Mouse (Mus musculus) granulocyte monocyte progenitor cell, adult 5-6 weeks (primary cell): ENCODE results near the gene Gm10837. TPM values are rescaled to one million over a fixed set of nuclear protein-coding genes. Genes with fewer than 3 reads are reported as not detected.

Experiments used
- ATAC-seq: replicated peaks from 2 replicates; pipeline ENCODE4 v1.8.0; 2016; ENCODE audit warnings: mild to moderate bottlenecking, moderate TSS enrichment, inconsistent platforms; ENCODE audit not compliant: poor library complexity, severe bottlenecking
- total RNA-seq, 2 experiments: library from RNA; stranded (forward) in 1 of 2; stranded (reverse) in 1 of 2; fragments of 200-712, 200-1000 nt in 1 of 2; fragments of >200 nt in 1 of 2; fragmentation: Nextera tagmentation in 1 of 2; gene quantifications; 2 replicates each; pipeline ENCODE4 v1.2.3; 2014 to 2017

The Gm10837 gene
- total RNA-seq, 2 experiments from 2014 or later = not detected

DNA sequence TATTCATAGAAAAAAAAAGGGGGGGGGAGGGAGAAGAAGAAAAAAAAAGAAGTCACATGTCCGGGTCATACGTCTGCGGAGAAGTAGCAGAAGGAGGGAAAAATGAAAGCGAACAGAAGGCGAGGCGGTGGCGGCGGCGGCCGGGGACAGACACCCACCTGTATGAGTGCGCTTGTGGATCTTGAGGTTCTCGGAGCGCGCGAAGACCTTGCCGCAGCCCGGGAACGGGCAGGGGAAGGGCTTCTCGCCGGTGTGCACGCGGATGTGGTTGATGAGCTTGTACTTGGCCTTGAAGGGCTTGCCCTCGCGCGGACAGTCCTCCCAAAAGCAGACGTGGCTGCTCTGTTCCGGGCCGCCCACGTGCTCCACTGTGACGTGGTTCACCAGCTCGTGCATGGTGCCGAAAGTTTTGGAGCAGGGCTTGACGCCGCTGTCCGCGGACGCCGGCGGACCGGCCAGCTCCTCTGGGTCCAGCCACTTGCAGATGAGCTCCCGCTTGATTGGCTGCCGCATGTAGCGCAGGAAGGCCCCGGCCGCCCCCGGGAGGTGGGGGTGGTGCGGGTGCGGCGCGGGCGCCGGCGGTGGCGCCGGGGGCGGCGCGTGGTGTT, 26.5 kb upstream of the Gm10837 start:
- peak; percentile 36 for ATAC-seq

DNA sequence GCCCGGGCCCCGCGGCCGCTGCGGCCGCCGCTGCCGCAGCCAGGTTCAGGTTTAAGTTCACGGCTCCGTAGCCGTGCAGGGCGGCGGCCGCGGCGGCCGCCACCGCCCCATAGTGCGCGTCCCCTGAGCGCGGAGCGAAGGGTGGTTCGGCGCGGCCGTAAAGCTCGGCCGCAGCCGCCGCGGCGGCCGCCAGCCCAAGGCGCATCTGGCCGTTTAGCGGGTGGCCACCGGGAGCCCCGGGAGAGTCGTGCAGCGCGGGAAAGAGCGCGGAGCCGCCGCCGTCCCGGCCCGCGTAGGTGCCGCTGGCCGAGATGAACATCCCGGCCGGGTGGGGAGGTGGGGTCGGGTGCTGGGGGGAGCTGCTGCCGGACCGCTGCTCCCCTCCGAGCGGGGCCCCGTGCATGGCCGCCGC, 26.0 kb upstream of the Gm10837 start:
- 0 out of 2 replicates have a peak, but pooled peaks have one; percentile 9 for ATAC-seq

DNA sequence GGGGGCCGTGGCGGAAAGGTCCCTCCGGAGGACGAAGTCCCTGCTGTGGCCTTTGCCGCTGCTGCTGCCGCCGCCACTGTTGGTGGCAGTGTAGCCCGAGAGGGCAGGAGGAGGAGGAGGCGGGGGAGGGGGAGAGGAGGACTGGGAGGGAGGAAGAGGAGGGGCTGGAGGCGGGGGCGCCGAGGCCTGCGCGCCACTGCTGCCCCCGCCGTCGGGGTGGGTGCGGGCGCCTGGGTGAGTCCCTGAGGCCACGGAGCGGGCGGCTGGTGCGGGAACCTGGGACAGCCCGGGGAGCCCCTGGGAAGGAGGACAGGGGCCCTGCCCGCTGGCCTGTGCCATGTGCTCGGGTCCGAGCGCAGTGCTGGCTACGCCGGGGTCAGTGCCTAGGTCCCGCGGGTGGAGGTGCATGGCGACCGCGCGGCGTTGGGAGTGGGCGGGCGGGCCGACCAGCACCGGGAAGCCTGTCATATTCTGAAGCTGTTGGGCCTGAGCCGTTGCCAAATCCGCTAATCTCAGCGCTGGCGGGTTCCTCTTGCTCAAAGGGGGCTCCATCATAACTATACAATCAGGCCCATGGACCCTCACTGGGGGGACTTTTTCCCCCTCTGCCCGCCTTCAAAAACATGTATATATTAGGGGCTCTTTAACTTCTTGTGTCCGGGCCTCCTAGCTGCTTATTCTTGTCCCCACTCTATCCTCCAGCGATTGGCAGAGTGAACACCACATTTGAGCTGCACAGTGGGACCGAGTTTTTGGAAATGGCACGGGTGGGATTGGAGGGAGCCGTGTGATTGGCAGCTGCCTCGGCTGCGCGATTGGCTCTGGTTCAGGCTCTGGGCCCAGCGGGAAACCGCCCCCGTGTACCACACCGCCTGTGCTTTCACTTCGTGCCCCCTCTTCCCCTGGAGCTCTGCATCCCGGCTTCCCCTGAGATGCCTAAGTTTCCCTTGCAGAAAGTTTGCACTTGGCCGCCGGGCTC, 25.3 kb upstream of the Gm10837 start, which contains the start of gene Zic5:
Zic5 (minus strand) TSS at position 915 of the 979 bp plus-strand sequence.
- peak; percentile 23; the same call in 1 of the 2 replicates for ATAC-seq

DNA sequence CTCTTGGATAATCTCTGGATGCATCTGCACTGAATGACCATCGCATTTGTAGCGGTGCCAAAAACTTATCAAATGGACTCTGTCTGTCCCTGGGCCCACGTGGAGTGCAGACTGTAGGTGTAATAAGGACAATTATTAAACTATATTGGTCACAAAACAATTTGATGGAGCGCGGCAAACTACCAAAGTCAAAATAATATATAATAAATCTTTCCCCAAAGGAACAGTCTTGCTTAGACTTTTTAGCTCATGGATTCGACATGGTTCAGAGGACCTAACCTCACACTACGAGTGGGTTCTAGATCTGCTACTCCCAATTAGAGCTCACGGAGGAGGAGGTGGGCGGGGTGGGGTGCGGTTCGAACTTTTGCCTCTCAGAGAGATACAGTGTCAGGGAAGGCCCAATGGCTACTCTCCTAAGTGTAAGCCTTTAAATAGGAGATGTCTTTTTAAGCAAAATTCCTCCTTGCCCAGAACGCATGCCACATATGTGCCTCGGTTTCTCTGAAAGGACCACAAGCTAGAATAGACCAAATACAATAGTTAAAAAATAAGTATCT, 24.4 kb upstream of the Gm10837 start:
- no peak for ATAC-seq

DNA sequence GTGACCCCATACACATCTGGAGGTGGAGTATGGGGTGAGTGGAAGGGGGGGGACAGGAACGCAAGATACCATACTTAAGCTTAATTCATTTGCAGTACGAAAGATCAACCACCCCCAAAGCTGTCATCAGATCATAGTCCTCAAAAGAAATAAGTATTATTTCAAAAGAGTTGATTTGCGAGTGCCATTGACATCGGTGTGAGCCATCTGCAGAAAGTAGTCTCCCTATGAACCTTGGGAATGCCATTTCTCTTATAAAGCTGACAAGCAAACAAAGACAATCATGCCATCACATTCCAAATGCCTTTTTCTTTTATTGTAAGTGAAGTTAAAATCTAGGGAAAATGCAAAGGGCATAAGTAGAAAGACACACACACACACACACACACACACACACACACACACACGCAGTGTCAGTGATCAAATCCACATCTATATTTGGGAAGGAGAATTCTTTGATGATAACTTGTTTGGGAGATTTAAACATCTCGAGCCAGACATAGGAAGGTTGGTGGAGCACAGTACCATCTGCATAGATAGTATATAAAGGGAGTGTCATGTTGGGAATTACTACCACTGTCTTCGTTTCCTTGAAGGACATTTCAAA, 23.5 kb upstream of the Gm10837 start:
- no peak for ATAC-seq

DNA sequence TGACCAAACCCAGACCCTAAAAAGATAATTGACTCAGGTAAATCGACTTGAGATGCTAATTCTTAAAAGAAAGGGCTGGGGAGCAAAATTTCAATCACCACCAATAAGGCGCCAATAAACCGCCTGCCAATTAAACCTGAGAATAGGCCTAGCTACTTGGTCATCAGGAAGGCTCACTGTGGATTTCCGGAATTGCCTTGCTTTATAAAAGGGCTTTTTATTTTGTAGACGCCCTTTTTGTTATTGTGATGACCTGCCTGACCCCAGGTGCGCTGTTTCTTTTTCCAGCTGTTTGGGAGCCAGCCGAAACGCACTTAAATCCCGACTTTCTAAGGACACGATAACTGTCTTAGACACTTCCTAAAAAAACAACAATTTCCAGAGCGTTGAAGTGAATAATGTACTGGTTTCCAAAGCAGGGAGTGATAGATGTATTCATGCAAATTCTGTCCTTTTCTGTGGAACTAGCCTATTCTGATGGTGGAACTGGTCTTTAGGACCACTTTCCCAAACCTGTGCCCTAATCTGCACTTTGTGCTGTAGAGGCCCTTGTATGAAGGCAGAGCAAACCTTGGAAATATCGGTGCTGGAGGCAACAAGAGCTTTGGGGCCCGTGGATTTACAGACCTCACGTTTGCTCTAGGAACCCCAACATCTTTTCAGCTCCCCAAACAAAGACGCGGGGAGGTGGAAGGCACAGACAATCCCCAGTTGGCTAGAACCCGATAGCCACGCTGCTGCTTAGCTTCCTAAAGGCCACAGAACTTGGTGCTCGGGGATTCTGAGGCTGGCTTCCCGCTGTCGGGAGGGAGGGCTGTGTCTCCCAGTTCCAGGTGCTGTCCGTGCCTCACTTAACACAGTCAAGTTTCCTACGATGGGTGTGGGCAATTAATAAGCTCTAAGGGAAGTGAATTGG, 22.2 kb upstream of the Gm10837 start:
- no peak for ATAC-seq

DNA sequence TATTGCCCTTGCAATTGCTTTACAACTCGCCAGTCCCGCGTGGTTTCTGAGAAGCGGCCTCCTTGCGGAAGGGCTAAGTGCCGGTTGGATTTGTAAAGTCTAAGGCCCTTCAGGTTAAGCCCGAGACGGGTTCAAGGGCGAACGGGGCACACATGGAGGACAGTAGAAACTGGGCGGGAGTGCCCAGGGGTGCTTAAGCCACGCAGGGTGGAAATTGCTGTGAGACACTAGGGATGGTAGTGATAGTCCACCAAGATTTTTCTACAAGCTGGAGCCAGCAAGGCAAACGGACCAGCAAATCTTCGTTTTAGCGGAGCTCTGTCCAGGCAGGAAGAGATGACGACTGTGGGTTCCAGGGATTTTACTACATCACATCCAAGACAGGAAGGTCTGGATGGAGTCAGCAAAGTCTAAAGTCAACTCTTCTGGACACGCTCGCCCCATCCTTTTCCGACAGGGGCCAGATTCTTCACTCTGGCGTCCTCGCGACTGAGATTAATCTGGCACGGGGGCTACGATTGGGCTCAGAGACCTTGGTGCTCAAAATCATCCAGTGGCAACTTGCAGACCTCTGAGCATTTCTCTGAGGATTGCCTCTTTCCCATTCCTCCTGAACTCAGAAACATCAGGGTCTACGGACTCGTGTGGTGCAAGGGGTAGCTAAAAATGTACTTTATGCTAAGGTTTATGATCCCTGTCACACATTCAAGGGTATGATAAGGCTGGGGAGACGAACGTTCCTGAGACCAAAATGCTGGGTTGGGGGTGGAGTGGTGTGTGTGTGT, 21.2 kb upstream of the Gm10837 start:
- ATAC-seq = no peak

DNA sequence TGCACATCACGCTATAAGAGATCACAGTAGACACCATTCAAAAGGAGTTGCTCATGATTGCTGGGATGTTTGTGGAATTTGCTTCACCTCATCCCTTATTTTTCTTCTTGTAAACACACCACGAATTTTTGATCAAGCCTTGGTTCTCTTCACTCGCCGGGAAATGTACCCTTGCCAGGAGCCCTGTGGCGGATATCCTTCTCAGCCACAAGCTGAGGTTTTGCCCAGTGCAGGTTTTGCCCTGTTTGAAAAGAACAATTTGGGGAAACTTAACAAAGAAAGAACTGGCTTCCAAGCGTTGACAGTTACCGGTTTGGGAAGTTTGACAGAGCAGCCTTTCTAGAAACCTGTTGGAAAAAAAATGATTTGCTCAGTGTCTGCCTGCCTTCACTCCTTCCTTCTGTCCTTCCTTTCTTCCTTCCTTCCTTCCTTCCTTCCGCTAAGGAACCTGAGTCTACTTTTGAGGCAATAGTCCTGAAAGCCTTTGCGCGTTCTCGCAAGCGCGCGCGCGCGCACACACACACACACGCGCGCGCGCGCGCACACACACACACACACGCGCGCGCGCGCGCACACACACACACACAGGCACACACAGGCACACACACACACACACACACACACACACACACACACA, 18.8 kb upstream of the Gm10837 start:
- ATAC-seq = no peak

DNA sequence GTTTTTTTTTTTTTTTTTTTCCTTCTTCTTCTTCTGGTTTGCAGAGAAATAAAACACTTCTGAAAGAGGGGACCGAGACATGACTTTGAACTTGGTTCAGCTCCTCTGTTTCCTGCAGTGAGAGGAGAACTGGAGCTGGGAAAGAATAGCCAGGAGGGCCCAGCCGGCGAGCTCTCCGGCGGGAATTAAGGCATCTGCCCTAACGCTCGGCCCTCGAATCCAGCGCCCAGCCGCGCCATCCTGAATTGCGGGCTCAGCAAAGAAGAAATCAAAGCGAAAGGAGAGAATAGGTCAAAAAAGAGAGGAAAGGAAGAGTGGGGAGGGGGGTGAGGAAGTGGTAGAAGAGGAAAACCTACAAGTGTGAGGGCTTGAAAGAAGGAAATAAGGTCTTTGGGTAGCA, 18.2 kb upstream of the Gm10837 start:
- ATAC-seq = no peak

DNA sequence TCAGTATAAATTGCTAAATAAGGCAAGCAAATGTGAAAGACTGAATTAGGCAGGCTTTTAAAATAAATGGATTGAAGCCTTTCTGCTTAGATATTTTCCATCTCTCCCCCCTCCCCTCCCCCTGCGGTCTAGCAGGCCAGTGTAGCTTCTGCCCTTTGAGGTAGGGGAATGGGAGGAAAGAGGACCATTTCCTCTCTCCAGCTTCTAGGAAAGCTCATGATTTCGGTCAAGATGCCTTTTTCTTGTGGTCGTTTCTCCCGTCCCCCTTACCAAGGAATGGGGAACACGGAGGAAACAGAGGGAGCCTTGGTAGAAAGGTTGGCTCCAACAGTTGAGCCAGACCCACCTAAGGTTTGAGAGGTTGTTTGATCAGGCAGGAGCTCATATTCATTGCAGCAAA, 17.7 kb upstream of the Gm10837 start:
- no peak for ATAC-seq

DNA sequence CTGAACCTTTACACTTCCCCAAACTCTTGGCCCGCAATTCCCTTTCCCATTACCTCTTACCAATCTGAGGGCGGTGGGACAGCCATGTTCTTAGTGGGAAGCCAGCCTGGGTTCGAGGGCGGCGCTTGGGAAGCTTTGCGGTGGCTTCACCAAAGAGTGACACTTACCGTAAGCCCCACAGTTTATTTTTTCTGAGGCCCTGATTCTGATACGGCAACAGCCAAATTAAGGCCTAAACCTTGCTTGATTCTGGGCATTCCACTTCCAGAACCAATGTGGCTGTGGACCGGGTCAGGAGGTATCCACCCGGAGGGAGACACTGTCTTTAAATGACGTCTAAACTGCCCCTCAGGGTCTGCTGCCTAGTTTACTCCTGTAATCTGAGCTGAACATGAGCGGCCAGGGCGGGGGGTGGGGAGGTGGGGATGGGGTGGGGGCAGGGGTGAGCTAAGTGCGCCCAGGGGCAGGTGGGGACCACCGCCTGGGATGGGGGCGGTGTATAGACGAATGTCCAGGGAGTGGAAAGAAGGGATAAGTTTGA, 17.1 kb upstream of the Gm10837 start:
- no peak for ATAC-seq

DNA sequence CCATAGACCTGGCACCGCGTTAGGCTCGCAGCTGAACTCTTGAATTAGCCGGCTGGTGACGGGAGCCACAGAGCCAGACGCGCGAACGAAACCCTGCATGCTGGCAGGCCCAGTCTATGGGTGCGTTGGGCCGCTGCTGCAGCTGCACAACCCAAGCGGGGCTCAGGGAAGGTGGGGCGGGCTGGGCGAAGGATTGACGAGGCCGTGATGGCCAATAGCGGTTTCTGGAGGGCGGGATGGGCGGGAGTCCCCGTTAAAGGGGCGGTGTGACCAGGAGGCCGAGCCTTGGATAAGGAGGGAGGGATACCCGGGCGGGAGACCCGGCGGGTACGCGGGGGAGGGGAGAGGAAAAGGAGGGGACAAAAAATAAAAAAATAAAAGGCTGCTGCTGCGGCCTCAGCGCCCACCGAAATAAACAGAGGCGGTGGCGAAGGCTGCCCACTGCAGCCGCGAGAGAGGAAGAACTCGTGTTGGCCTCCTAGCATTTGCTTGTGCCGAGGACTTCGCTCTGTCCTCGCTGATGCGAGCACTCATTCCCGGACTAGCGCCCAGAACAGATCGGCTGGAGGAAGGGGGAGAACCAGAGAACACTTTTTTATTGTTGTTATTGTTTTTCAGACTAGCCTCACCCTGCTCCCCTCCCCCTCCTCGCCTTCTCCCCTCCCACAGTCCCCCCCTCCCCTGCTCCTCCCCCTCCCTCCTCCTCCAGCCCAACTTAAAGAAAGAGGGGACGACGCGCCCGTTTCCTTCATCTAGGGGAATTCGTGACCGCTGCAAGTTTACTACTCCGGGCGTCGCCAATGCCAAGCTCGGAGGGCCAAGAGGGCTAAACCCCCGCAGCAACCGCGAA, 16.1 kb upstream of the Gm10837 start:
- peak; percentile 18; the same call in 1 of the 2 replicates for ATAC-seq

DNA sequence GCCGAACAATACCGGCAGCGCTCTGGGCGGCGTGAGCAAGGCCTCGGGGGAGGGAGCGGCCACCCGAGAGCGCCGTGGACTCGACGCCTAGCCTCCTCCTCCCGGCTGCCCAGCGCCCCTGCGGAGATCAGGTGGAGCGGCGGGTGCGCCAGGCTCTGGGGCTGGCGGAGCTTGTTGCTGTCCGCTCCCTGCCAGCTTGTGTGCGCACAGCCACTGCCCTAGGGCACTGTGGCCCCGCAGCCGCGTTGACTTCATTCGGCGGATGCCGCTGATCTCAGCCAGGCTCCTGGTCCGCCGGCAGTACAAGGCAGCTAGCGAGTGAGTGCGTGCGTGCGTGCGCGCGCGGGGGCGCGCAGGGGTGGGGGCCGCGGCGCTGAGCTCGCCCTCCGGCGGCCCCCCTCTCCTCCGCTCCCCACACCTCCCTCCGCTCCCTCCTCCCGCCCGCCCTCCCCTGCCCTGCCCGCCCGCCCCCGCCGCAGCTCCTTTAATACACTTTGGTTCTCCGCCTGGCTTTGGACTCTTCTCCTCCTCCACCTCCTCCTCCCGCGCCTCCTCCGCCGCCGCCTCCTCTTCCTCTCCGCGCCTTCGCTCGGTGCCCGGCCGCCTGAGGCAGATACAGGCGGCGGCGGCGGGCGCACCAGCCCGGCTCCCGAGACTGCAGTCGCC, 15.4 kb upstream of the Gm10837 start, which contains the start of gene Zic2:
Zic2 (plus strand) TSS at position 545 of the 666 bp plus-strand sequence.
- peak; percentile 26 for ATAC-seq

DNA sequence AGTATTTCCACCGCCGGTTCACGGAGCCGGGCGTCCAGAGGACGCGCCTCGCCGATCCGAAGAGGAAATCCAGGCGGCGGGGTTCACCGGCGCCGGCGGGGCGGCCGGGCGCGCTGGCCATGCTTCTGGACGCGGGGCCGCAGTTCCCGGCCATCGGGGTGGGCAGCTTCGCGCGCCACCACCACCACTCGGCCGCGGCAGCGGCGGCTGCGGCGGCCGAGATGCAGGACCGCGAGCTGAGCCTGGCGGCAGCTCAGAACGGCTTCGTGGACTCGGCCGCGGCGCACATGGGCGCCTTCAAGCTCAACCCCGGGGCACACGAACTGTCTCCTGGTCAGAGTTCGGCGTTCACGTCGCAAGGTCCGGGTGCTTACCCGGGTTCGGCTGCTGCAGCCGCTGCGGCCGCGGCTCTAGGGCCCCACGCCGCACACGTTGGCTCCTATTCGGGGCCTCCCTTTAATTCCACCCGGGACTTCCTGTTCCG, 14.8 kb upstream of the Gm10837 start:
- peak; percentile 33 for ATAC-seq

DNA sequence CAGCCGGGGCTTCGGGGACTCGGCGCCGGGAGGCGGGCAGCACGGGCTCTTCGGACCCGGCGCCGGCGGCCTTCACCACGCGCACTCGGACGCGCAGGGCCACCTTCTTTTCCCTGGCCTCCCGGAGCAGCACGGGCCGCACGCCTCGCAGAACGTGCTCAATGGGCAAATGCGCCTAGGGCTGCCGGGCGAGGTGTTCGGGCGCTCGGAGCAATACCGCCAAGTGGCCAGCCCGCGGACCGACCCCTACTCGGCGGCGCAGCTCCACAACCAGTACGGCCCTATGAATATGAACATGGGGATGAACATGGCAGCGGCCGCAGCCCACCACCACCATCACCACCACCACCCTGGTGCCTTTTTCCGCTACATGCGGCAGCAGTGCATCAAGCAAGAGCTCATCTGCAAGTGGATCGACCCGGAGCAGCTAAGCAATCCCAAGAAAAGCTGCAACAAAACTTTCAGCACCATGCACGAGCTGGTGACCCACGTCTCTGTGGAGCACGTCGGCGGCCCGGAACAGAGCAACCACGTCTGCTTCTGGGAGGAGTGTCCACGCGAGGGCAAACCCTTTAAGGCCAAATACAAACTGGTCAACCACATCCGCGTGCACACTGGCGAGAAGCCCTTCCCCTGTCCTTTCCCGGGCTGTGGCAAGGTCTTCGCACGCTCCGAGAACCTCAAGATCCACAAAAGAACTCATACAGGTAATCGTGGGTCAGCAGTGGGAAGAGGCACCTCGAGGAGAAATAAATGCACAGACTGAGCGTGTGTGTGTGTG, 14.2 kb upstream of the Gm10837 start:
- ATAC-seq = 0 out of 2 replicates have a peak, but pooled peaks have one; percentile 12

DNA sequence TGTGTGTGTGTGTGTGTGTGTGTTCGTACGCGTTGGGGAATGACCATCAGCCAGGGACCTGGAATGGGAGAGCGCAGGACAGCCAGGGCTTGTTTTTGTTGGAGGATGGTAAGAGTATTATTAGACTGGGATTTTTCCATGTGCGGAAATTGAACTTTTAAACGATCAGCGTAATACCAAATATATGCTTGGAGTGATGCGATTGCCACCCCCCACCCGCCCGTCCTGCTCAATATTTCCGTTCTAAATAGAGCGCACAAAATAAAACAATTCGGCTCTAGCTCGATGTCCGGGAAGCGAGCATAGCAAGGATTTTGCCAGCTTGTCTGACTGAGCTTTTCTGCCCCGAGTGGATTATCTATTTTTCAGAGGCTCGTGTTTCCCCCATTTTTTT, 13.6 kb upstream of the Gm10837 start:
- ATAC-seq = no peak
